Mouse (Mus musculus) embryonic facial prominence, embryonic 12.5 days (tissue): Measurements from ENCODE around the gene Foxd1. TPM values are rescaled to one million over a fixed set of nuclear protein-coding genes. Genes with fewer than 3 reads are reported as not detected.

ENCODE experiments used
- ATAC-seq: fragments of 200-750 bp; cut with Nextera tagmentation; 2 replicates; pipeline ENCODE4 v1.8.0; 2017; ENCODE audit not compliant: insufficient number of reproducible peaks, insufficient read depth, low FRiP score, low TSS enrichment
- H3K27ac ChIP-seq: fragments of 300-500 bp; sonication (generic); 2 replicates; pipeline ENCODE4 v1.5.1; 2016; ENCODE audit warnings: mild to moderate bottlenecking
- H3K27me3 ChIP-seq: fragments of 300-500 bp; sonication (generic); 2 replicates; pipeline ENCODE4 v1.6.1; 2016; ENCODE audit warnings: mild to moderate bottlenecking, moderate library complexity
- H3K36me3 ChIP-seq: fragments of 300-500 bp; sonication (generic); 2 replicates; pipeline ENCODE4 v1.6.1; 2016; ENCODE audit warnings: mild to moderate bottlenecking
- H3K4me1 ChIP-seq: fragments of 300-500 bp; sonication (generic); 2 replicates; pipeline ENCODE4 v1.6.1; 2016
- H3K4me2 ChIP-seq: fragments of 300-500 bp; sonication (generic); replicated peaks from 2 replicates; pipeline ENCODE4 v1.6.1; 2016; ENCODE audit warnings: mild to moderate bottlenecking, moderate library complexity
- H3K4me3 ChIP-seq: fragments of 300-500 bp; sonication (generic); 2 replicates; pipeline ENCODE4 v1.5.1; 2016; ENCODE audit warnings: mild to moderate bottlenecking
- H3K9ac ChIP-seq: fragments of 300-500 bp; sonication (generic); 2 replicates; pipeline ENCODE4 v1.6.1; 2016; ENCODE audit warnings: mild to moderate bottlenecking, moderate library complexity
- H3K9me3 ChIP-seq: fragments of 300-500 bp; sonication (generic); 2 replicates; pipeline ENCODE4 v1.6.1; 2016; ENCODE audit warnings: mild to moderate bottlenecking, moderate library complexity
- WGBS: fragments of 180-500 bp; shearing (Covaris S2); methylation state at CpG from one replicate; pipeline ENCODE4 v1.1.7; 2016; 5-methylcytosine and 5-hydroxymethylcytosine counted together
- polyA plus RNA-seq: library from polyadenylated mRNA; unstranded; fragments of >200 nt; fragmentation: Nextera tagmentation; extraction: Ambion mirVana; gene quantifications from 2 replicates; pipeline ENCODE4 v1.2.1, GENCODE M21; 2016

Foxd1 gene
- 9.5 and 9.9 TPM in 2 replicates for polyA plus RNA-seq

- H3K9me3 ChIP-seq = no peaks in the 10 kb centered on the region
- H3K4me1 ChIP-seq = peaks cover 8% of the 10 kb centered on the region
- H3K9ac ChIP-seq = peak within 1 kb of the TSS; percentile 83
- ATAC-seq = peak; percentile 87
- no peaks in the 10 kb centered on the region for H3K36me3 ChIP-seq
- H3K27ac ChIP-seq = peak within 1 kb of the TSS; percentile 91
- peak within 1 kb of the TSS; percentile 66 for H3K4me3 ChIP-seq
- WGBS = under 1% methylated on average over 74 of the region's 76 CpGs
- H3K4me2 ChIP-seq = peak within 1 kb of the TSS; percentile 83
- H3K27me3 ChIP-seq = peaks cover 70% of the 10 kb centered on the region
Measured at GRCm38 (mm10) chr13:98354090-98354801, at the start of gene Foxd1. Foxd1 (plus strand) TSS chr13:98354242.

GRCm38 (mm10) chr13:98305257-98305656, 48.8 kb upstream of the Foxd1 start:
- ATAC-seq = no peak
- Histone ChIP-seq H3K9me3 (no peaks in the 10 kb centered on the region), H3K4me1 (peaks cover 6% of the 10 kb centered on the region; the same call in 1 of the 2 replicates), H3K4me3 (no peak overlapping the region), H3K9ac (no peak overlapping the region), H3K27ac (no peak overlapping the region), H3K36me3 (peaks cover 21% of the 10 kb centered on the region), H3K27me3 (no peaks in the 10 kb centered on the region), H3K4me2 (no peak overlapping the region)
- 88% methylated on average over 9 of the region's 9 CpGs for WGBS

- Histone ChIP-seq H3K27me3 (no peaks in the 10 kb centered on the region), H3K27ac (0 out of 2 replicates have a peak overlapping the region, but pooled peaks have one; percentile 26)
- 42% methylated on average over 5 of the region's 5 CpGs for WGBS
Measured at GRCm38 (mm10) chr13:98306393-98306792, 47.6 kb upstream of the Foxd1 start.

GRCm38 (mm10) chr13:98306852-98307475, 47.1 kb upstream of the Foxd1 start:
- Histone ChIP-seq H3K9ac (no peak overlapping the region), H3K27ac (peak overlapping the region; percentile 20; the same call in 1 of the 2 replicates), H3K9me3 (no peaks in the 10 kb centered on the region), H3K4me1 (peaks cover 6% of the 10 kb centered on the region; the same call in 1 of the 2 replicates), H3K27me3 (no peaks in the 10 kb centered on the region), H3K36me3 (peaks cover 38% of the 10 kb centered on the region), H3K4me2 (no peak overlapping the region), H3K4me3 (no peak overlapping the region)
- WGBS = 52% methylated on average over 14 of the region's 14 CpGs
- ATAC-seq = no peak

More at GRCm38 (mm10) chr13:98306393-98306792, 47.6 kb upstream of the Foxd1 start:
- no peak for ATAC-seq
- Histone ChIP-seq H3K9me3 (no peaks in the 10 kb centered on the region), H3K4me1 (peaks cover 6% of the 10 kb centered on the region; the same call in 1 of the 2 replicates), H3K4me3 (no peak overlapping the region), H3K9ac (no peak overlapping the region), H3K36me3 (peaks cover 32% of the 10 kb centered on the region), H3K4me2 (no peak overlapping the region)

GRCm38 (mm10) chr13:98308004-98308403, 46.0 kb upstream of the Foxd1 start:
- no peak overlapping the region for H3K4me3 ChIP-seq
- no peaks in the 10 kb centered on the region for H3K9me3 ChIP-seq
- WGBS = 82% methylated on average over 5 of the region's 5 CpGs
- H3K4me1 ChIP-seq = peaks cover 6% of the 10 kb centered on the region; the same call in 1 of the 2 replicates
- H3K27me3 ChIP-seq = no peaks in the 10 kb centered on the region
- H3K4me2 ChIP-seq = no peak overlapping the region
- no peak for ATAC-seq
- peaks cover 47% of the 10 kb centered on the region for H3K36me3 ChIP-seq
- no peak overlapping the region for H3K9ac ChIP-seq
- H3K27ac ChIP-seq = no peak overlapping the region

- peaks cover 51% of the 10 kb centered on the region for H3K36me3 ChIP-seq
- no peak overlapping the region for H3K4me2 ChIP-seq
- peaks cover 6% of the 10 kb centered on the region; the same call in 1 of the 2 replicates for H3K4me1 ChIP-seq
- no peak overlapping the region for H3K4me3 ChIP-seq
- ATAC-seq = no peak
- no peak overlapping the region for H3K27ac ChIP-seq
- 70% methylated on average over 4 of the region's 4 CpGs for WGBS
- no peaks in the 10 kb centered on the region for H3K27me3 ChIP-seq
- no peaks in the 10 kb centered on the region for H3K9me3 ChIP-seq
- H3K9ac ChIP-seq = no peak overlapping the region
Measured at GRCm38 (mm10) chr13:98308724-98309123, 45.3 kb upstream of the Foxd1 start.

- H3K9ac ChIP-seq = no peak overlapping the region
- no peaks in the 10 kb centered on the region for H3K27me3 ChIP-seq
- peaks cover 12% of the 10 kb centered on the region for H3K4me1 ChIP-seq
- no peak overlapping the region for H3K4me2 ChIP-seq
- no peak overlapping the region for H3K27ac ChIP-seq
- WGBS = 90% methylated on average over 5 of the region's 5 CpGs
- H3K4me3 ChIP-seq = no peak overlapping the region
- ATAC-seq = no peak
- no peaks in the 10 kb centered on the region for H3K9me3 ChIP-seq
- peaks cover 51% of the 10 kb centered on the region for H3K36me3 ChIP-seq
Measured at GRCm38 (mm10) chr13:98311597-98311996, 42.4 kb upstream of the Foxd1 start.

GRCm38 (mm10) chr13:98313631-98314030, 40.4 kb upstream of the Foxd1 start:
- Histone ChIP-seq H3K9me3 (no peaks in the 10 kb centered on the region), H3K9ac (no peak overlapping the region), H3K4me1 (peaks cover 9% of the 10 kb centered on the region), H3K4me3 (no peak overlapping the region), H3K27ac (no peak overlapping the region), H3K36me3 (peaks cover 44% of the 10 kb centered on the region), H3K4me2 (no peak overlapping the region), H3K27me3 (no peaks in the 10 kb centered on the region)
- ATAC-seq = no peak
- 78% methylated on average over 7 of the region's 7 CpGs for WGBS

- no peak for ATAC-seq
- Histone ChIP-seq H3K9me3 (no peaks in the 10 kb centered on the region), H3K27ac (no peak overlapping the region), H3K4me2 (peak overlapping the region; percentile 62), H3K4me3 (peak overlapping the region; percentile 100; the same call in 1 of the 2 replicates), H3K9ac (no peak overlapping the region), H3K27me3 (no peaks in the 10 kb centered on the region), H3K4me1 (peaks cover 9% of the 10 kb centered on the region), H3K36me3 (peaks cover 32% of the 10 kb centered on the region)
- WGBS = 67% methylated on average over 4 of the region's 4 CpGs
Measured at GRCm38 (mm10) chr13:98315124-98315523, 38.9 kb upstream of the Foxd1 start.

GRCm38 (mm10) chr13:98316140-98316479, 37.9 kb upstream of the Foxd1 start:
- WGBS = under 1% methylated on average over 17 of the region's 17 CpGs
- peaks cover 9% of the 10 kb centered on the region for H3K4me1 ChIP-seq
- H3K27me3 ChIP-seq = no peaks in the 10 kb centered on the region
- H3K9me3 ChIP-seq = no peaks in the 10 kb centered on the region
- H3K27ac ChIP-seq = peak overlapping the region; percentile 94
- peaks cover 22% of the 10 kb centered on the region for H3K36me3 ChIP-seq
- H3K4me2 ChIP-seq = peak overlapping the region; percentile 62
- peak overlapping the region; percentile 100 for H3K4me3 ChIP-seq
- H3K9ac ChIP-seq = peak overlapping the region; percentile 98
- no peak for ATAC-seq

GRCm38 (mm10) chr13:98316480-98317245, 37.4 kb upstream of the Foxd1 start, which contains the start of gene Btf3:
Btf3 (minus strand) TSS chr13:98317006.
- peak within 1 kb of the TSS; percentile 62 for H3K4me2 ChIP-seq
- peaks cover 17% of the 10 kb centered on the region for H3K36me3 ChIP-seq
- peak within 1 kb of the TSS; percentile 94 for H3K27ac ChIP-seq
- ATAC-seq = peak; percentile 78
- peaks cover 9% of the 10 kb centered on the region for H3K4me1 ChIP-seq
- no peaks in the 10 kb centered on the region for H3K27me3 ChIP-seq
- H3K4me3 ChIP-seq = peak within 1 kb of the TSS; percentile 100
- H3K9me3 ChIP-seq = no peaks in the 10 kb centered on the region
- H3K9ac ChIP-seq = peak within 1 kb of the TSS; percentile 98
- under 1% methylated on average over 83 of the region's 90 CpGs for WGBS
